In the genomic region with DNA sequence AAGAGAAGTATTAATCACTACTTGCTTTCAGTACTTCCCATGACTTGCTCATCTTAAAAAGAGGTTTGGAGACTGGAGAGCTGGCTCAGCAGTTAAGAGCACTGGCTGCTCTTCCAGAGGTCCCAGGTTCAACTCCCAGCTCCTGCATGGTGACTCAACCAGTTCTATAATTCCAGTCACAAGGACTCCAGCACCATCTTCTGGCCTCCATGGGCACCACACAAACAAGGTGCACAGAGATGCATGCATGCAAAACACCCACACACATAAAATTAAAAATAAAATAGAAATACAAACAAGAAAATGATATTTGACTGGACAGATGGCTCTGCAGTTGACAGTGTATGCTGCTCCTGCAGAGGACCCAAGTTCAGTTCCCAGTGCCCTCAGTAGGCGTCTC, we compare ENCODE assay signal across 19 mouse cellular contexts. TPM values are rescaled to one million over a fixed set of nuclear protein-coding genes. Genes with fewer than 3 reads are reported as not detected.
DNase-seq lines count a peak whose midpoint lies in the region; ATAC-seq and TF ChIP-seq lines count a peak whose summit lies in the region.
"Had no signal": no experiment of that assay in that cellular context is flagged by ENCODE, and none has a peak within 500 bp of the region (broad histone marks: within the 10 kb centered on the region; RNA-seq: fewer than 3 reads in every experiment).

No protein-coding gene starts in this region.

- H3K79me2 ChIP-seq in heart, adult 2 months (replicated peaks; ENCODE audit: control insufficient read depth, insufficient read depth, low read length) = no peaks in the 10 kb centered on the region

- no peaks in the 10 kb centered on the region for H3K4me1 ChIP-seq in heart, adult 2 months (ENCODE audit: control insufficient read depth, insufficient read depth, low read length)
- H3K4me1 ChIP-seq in liver, embryonic 14.5 days (replicated peaks; ENCODE audit: control insufficient read depth in 2 of 2, insufficient read depth in 2 of 2, low read length in 1 of 2) = peaks cover 0 to 6% of the 10 kb centered on the region in 2 experiments; a peak in 2 of 4 replicates
- H3K4me1 ChIP-seq in liver, embryonic 11.5 days (replicated peaks; ENCODE audit: control insufficient read depth, insufficient read depth, low read length) = peaks cover 2% of the 10 kb centered on the region
- peaks cover 28% of the 10 kb centered on the region for H3K4me1 ChIP-seq in bone marrow macrophage, adult 2 months (ENCODE audit: control insufficient read depth, insufficient read depth, low read length)

- no peak overlapping the region for H3K4me3 ChIP-seq in heart, adult 2 months
- no peak overlapping the region for H3K4me3 ChIP-seq in liver, embryonic 14.5 days (ENCODE audit: insufficient read depth in 1 of 2, low read depth in 2 of 2, low read length in 2 of 2)
- H3K4me3 ChIP-seq in liver, embryonic 11.5 days (ENCODE audit: low read depth, low read length) = no peak overlapping the region
- no peak overlapping the region for H3K4me3 ChIP-seq in bone marrow macrophage, adult 2 months (ENCODE audit: insufficient read depth, low read length)
- H3K4me3 ChIP-seq: neural tube, embryonic 13.5 days had no signal

- H3K27ac ChIP-seq in heart, adult 2 months = no peak overlapping the region
- no peak overlapping the region for H3K27ac ChIP-seq in liver, embryonic 14.5 days
- H3K27ac ChIP-seq in liver, embryonic 11.5 days (ENCODE audit: low read depth, low read length) = no peak overlapping the region
- H3K27ac ChIP-seq in bone marrow macrophage, adult 2 months (ENCODE audit: insufficient read depth, low read depth, low read length) = peak overlapping the region; percentile 7; the same call in 1 of the 2 replicates
- H3K27ac ChIP-seq: neural tube, embryonic 13.5 days had no signal

- no peak for ATAC-seq in liver, embryonic 14.5 days (ENCODE audit: insufficient read depth)
- ATAC-seq in liver, embryonic 11.5 days (replicated peaks; ENCODE audit: low FRiP score) = no peak
- ATAC-seq: forebrain, embryonic 14.5 days; Patski had no signal

- TF ChIP-seq EP300 in heart, adult 2 months (IDR thresholded peaks at IDR 0.05; ENCODE audit: insufficient read depth, low read depth, low read length) = no peak
- no peak for TF ChIP-seq EP300 in liver, embryonic 14.5 days (IDR thresholded peaks at IDR 0.05; ENCODE audit: low read depth)

- peak; percentile 37 for TF ChIP-seq CTCF in heart, adult 2 months (IDR thresholded peaks at IDR 0.05)
- peak; percentile 15; the same call in 1 of the 2 replicates for TF ChIP-seq CTCF in liver, embryonic 14.5 days (IDR thresholded peaks at IDR 0.05; ENCODE audit: low read depth)
- no peak for TF ChIP-seq CTCF in bone marrow macrophage, adult 2 months (IDR thresholded peaks at IDR 0.05; ENCODE audit: low read depth, low read length)

- no peak overlapping the region for H3K4me2 ChIP-seq in liver, embryonic 14.5 days (ENCODE audit: low read depth)
- H3K4me2 ChIP-seq in liver, embryonic 11.5 days = no peak overlapping the region
- H3K4me2 ChIP-seq: neural tube, embryonic 13.5 days had no signal

- no peak for DNase-seq in heart, adult 2 months
- no peak for DNase-seq in heart, adult 11 months
- no peak for DNase-seq in liver, embryonic 14.5 days (ENCODE audit: low read depth in 3 of 3, low spot score in 3 of 3)
- DNase-seq in liver, embryonic 11.5 days (ENCODE audit: low spot score) = no peak
- peak; percentile 22 for DNase-seq in A20 (ENCODE audit: low read depth, low spot score)
- no peak for DNase-seq in right cerebral cortex, postnatal 10 days (ENCODE audit: low spot score in 2 of 2)
- DNase-seq in heart, postnatal 14 days = no peak
- DNase-seq: cerebellum, adult 9-10 months; gastrocnemius, postnatal 10 days; heart, postnatal 4 days; left cerebral cortex, postnatal 4 days; thymus, adult 2 months had no signal

- H3K9me3 ChIP-seq in liver, embryonic 14.5 days (ENCODE audit: control insufficient read depth, low read length) = no peaks in the 10 kb centered on the region
- no peaks in the 10 kb centered on the region for H3K9me3 ChIP-seq in liver, embryonic 11.5 days (ENCODE audit: control insufficient read depth, low read length)
- H3K9me3 ChIP-seq: megakaryocyte, embryonic 14.5 days; neural tube, embryonic 13.5 days had no signal

- WGBS in heart, adult 2 months = 95% methylated on average over 1 of the region's 1 CpGs
- 60% methylated on average over 1 of the region's 1 CpGs for whole genome bisulfite sequencing in liver, embryonic 14.5 days (ENCODE audit: insufficient replicate concordance)
- 74% methylated on average over 1 of the region's 1 CpGs for WGBS in liver, embryonic 11.5 days

- H3K36me3 ChIP-seq in heart, adult 2 months (ENCODE audit: control insufficient read depth, insufficient read depth, low read length) = no peaks in the 10 kb centered on the region
- H3K36me3 ChIP-seq in liver, embryonic 14.5 days (replicated peaks; ENCODE audit: control insufficient read depth, insufficient read depth, low read depth) = no peaks in the 10 kb centered on the region
- H3K36me3 ChIP-seq in liver, embryonic 11.5 days (ENCODE audit: control insufficient read depth, insufficient read depth, low read length) = no peaks in the 10 kb centered on the region

- no peak overlapping the region for H3K9ac ChIP-seq in heart, adult 2 months (ENCODE audit: low read depth, low read length)
- H3K9ac ChIP-seq in liver, embryonic 14.5 days (replicated peaks) = no peak overlapping the region
- H3K9ac ChIP-seq in liver, embryonic 11.5 days (ENCODE audit: low read depth, low read length) = no peak overlapping the region
- H3K9ac ChIP-seq: neural tube, embryonic 13.5 days had no signal

- no peak for TF ChIP-seq POLR2A in heart, adult 2 months (IDR thresholded peaks at IDR 0.05; ENCODE audit: insufficient read depth, low read depth, low read length)
- no peak for TF ChIP-seq POLR2A in bone marrow macrophage, adult 2 months (IDR thresholded peaks at IDR 0.05; ENCODE audit: borderline replicate concordance, low read depth, low read length)

- H3K27me3 ChIP-seq in heart, adult 2 months (ENCODE audit: control insufficient read depth, insufficient read depth, low read length) = no peaks in the 10 kb centered on the region
- no peaks in the 10 kb centered on the region for H3K27me3 ChIP-seq in liver, embryonic 14.5 days (ENCODE audit: control insufficient read depth, insufficient read depth, low read length)
- H3K27me3 ChIP-seq in liver, embryonic 11.5 days (replicated peaks; ENCODE audit: control insufficient read depth, insufficient read depth, low read length) = no peaks in the 10 kb centered on the region
- H3K27me3 ChIP-seq: neural tube, embryonic 13.5 days; Patski had no signal

- intact Hi-C loops in heart, adult 2 months (cut with DNase I) = no loop called here
- intact Hi-C loops in heart, postnatal 14 days (cut with DNase I) = loop anchor here (5.0 to 10.0 kb wide), 3 partner anchors 337 to 600 kb away; partner anchors contain the start of gene Bach2

RNA-seq across cellular contexts. Expression of gene Gja10, which starts 28.0 kb away (rescaled TPM):
- total RNA-seq in heart, adult 2 months (2021) = not detected
- not detected in 2 replicates for polyA plus RNA-seq in heart, adult 2 months (2012; rRNA removed)
- 0.03 TPM in 1 of 2 replicates, not detected in the other for polyA plus RNA-seq in liver, embryonic 14.5 days (2012; rRNA removed)
- not detected in 2 replicates for polyA plus RNA-seq in liver, embryonic 14.5 days (2014; fragmentation: Nextera tagmentation; extraction: Ambion mirVana)
- polyA plus RNA-seq in liver, embryonic 11.5 days (2014; fragmentation: Nextera tagmentation; extraction: Ambion mirVana) = 0.09 TPM in 1 of 2 replicates, not detected in the other
- polyA plus RNA-seq in bone marrow macrophage, adult 2 months (2012; ENCODE audit: insufficient read depth, insufficient read length, missing spikeins) = not detected in 2 replicates
- total RNA-seq in heart, postnatal 14 days (2021) = not detected
- total RNA-seq: gastrocnemius, postnatal 10 days; heart, postnatal 4 days; layer of hippocampus, postnatal 14 days; left cerebral cortex, postnatal 4 days had no signal
- polyA plus RNA-seq: forebrain, embryonic 14.5 days; liver, embryonic 16.5 days; neural tube, embryonic 13.5 days; Patski had no signal

RNA-seq across cellular contexts. Expression of gene Casp8ap2, which starts 40.6 kb away (rescaled TPM):
- total RNA-seq in heart, adult 2 months (2021) = 1 to 10 TPM; 4.9 to 6.7 TPM
- polyA plus RNA-seq in heart, adult 2 months (2012; rRNA removed) = 2.5 and 4.2 TPM in 2 replicates
- 4.6 and 5.9 TPM in 2 replicates for polyA plus RNA-seq in liver, embryonic 14.5 days (2012; rRNA removed)
- 25.2 and 25.5 TPM in 2 replicates for polyA plus RNA-seq in liver, embryonic 14.5 days (2014; fragmentation: Nextera tagmentation; extraction: Ambion mirVana)
- polyA plus RNA-seq in liver, embryonic 11.5 days (2014; fragmentation: Nextera tagmentation; extraction: Ambion mirVana) = 43.2 and 48.2 TPM in 2 replicates
- 10.5 and 11.3 TPM in 2 replicates for polyA plus RNA-seq in bone marrow macrophage, adult 2 months (2012; ENCODE audit: insufficient read depth, insufficient read length, missing spikeins)
- total RNA-seq in heart, postnatal 14 days (2021) = 1 to 10 TPM; 6.3 to 6.4 TPM
